Mouse (Mus musculus) erythroblast, adult 5-6 weeks (primary cell): ENCODE results near the gene Oit3. TPM values are rescaled to one million over a fixed set of nuclear protein-coding genes. Genes with fewer than 3 reads are reported as not detected.
"Not testable (repeated sequence)": the region's sequence is repeated elsewhere in the genome, so short reads cannot be mapped to it uniquely, and the experiment has no call there.

Experiments used
- ATAC-seq: replicated peaks from 2 replicates; pipeline ENCODE4 v1.8.0; 2016; ENCODE audit warnings: moderate number of reproducible peaks, mild to moderate bottlenecking, moderate TSS enrichment, inconsistent platforms; ENCODE audit not compliant: poor library complexity, low FRiP score, severe bottlenecking
- total RNA-seq, 2 experiments: library from RNA; stranded (forward) in 1 of 2; stranded (reverse) in 1 of 2; fragments of 150-400 nt in 1 of 2; fragments of 200-764, 138-1000 nt in 1 of 2; gene quantifications; 2 replicates each; pipeline versions ENCODE4 v1.2.3 to v1.2.4; 2015 to 2017; ENCODE audit warnings: low replicate concordance in 2 of 2

Gene Oit3
- total RNA-seq, 2 experiments from 2014 or later = not detected

- ATAC-seq = no peak
Observed at GRCm38 (mm10) chr10:59435746-59436145, 5.8 kb downstream of the Oit3 start.

- no peak for ATAC-seq
Observed at GRCm38 (mm10) chr10:59430701-59431218, 10.8 kb downstream of the Oit3 start.

GRCm38 (mm10) chr10:59429448-59430135 lies 12.0 kb downstream of the Oit3 start:
- ATAC-seq = 0 out of 2 replicates have a peak, but pooled peaks have one; percentile 35

- no peak for ATAC-seq
Observed at GRCm38 (mm10) chr10:59426371-59426770, 15.2 kb downstream of the Oit3 start.

GRCm38 (mm10) chr10:59425369-59425768 lies 16.2 kb downstream of the Oit3 start:
- ATAC-seq = no peak

- no peak for ATAC-seq
Observed at GRCm38 (mm10) chr10:59424453-59424852, 17.1 kb downstream of the Oit3 start.

GRCm38 (mm10) chr10:59419516-59419915 lies 22.1 kb downstream of the Oit3 start:
- ATAC-seq = no peak

- ATAC-seq = no peak
Observed at GRCm38 (mm10) chr10:59416623-59417022, 25.0 kb downstream of the Oit3 start.

GRCm38 (mm10) chr10:59413711-59414110 lies 27.9 kb downstream of the Oit3 start:
- no peak for ATAC-seq

GRCm38 (mm10) chr10:59410264-59410663 lies 31.3 kb downstream of the Oit3 start:
- ATAC-seq = no peak

GRCm38 (mm10) chr10:59408499-59408898 lies 33.1 kb downstream of the Oit3 start:
- ATAC-seq = no peak

- ATAC-seq = no peak; the same call in 1 of the 2 replicates
Observed at GRCm38 (mm10) chr10:59403793-59404149, 37.8 kb downstream of the Oit3 start.

GRCm38 (mm10) chr10:59402899-59403792 lies 38.4 kb downstream of the Oit3 start, which contains the start of gene Pla2g12b:
Pla2g12b (plus strand) TSS chr10:59403660.
- no peak for ATAC-seq

- ATAC-seq = peak; percentile 72; the same call in 1 of the 2 replicates
Observed at GRCm38 (mm10) chr10:59395461-59395860, 46.1 kb downstream of the Oit3 start, which contains the start of gene Gm10273. Gm10273 (plus strand) TSS chr10:59395632.

- no peak for ATAC-seq
Observed at GRCm38 (mm10) chr10:59391907-59392306, 49.7 kb downstream of the Oit3 start.

- ATAC-seq = no peak
Observed at GRCm38 (mm10) chr10:59389652-59390051, 51.9 kb downstream of the Oit3 start.

- no peak for ATAC-seq
Observed at GRCm38 (mm10) chr10:59386951-59387350, 54.6 kb downstream of the Oit3 start.

- not testable (repeated sequence) for ATAC-seq
Observed at GRCm38 (mm10) chr10:59381563-59381962, 60.0 kb downstream of the Oit3 start.

- ATAC-seq = peak; percentile 87
Observed at GRCm38 (mm10) chr10:59380411-59380821, 61.2 kb downstream of the Oit3 start.

- ATAC-seq = no peak; the same call in 1 of the 2 replicates
Observed at GRCm38 (mm10) chr10:59379927-59380326, 61.7 kb downstream of the Oit3 start.
